Mouse (Mus musculus): ENCODE data around the gene Ccpg1os. TPM values are rescaled to one million over a fixed set of nuclear protein-coding genes. Genes with fewer than 3 reads are reported as not detected.

Ccpg1os gene
- total and polyA plus RNA-seq, 3 experiments: 5.2 to 12.6 (median 7.3) TPM

DNA sequence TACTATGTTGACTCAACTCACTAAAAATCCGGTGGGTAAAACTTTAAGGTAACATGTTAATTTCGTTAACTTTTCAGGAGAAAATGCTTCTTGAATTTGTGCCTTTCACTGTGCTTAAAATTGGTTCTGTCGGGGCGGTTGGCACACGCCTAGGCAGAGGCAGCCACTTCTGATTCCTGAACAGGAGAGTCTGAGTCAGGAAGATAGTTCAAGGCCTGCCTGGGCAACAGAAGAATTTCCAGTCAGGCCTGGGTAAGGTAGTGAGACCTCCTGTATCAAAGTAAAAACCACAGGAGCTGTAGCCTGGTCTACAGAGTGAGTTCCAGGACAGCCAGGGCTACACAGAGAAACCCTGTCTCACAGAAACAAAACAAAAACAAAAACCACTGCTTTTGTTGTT, 7.4 kb upstream of the Ccpg1os start:
- in situ Hi-C loops (cut with MboI; ENCODE audit: low pct_ligation_motif_present, low pct_unique_long_range_greater_than_20kb, low sequenced_read_pairs) (no loop called here), dilution Hi-C loops (cut with MboI; ENCODE audit: extremely low pct_ligation_motif_present, extremely low pct_unique_long_range_greater_than_20kb, low sequenced_read_pairs) (no loop called here)
- no peak overlapping the region for H3K27ac ChIP-seq (ENCODE audit: insufficient read depth, low read depth)
- TF ChIP-seq SMC3 (IDR thresholded peaks at IDR 0.05; ENCODE audit: low read depth, low read length) (no peak), KAT2A (IDR thresholded peaks at IDR 0.05; ENCODE audit: insufficient replicate concordance, low read length) (no peak), E2F4 (IDR thresholded peaks at IDR 0.05; ENCODE audit: insufficient replicate concordance, low read depth, low read length) (no peak), ELF1 (IDR thresholded peaks at IDR 0.05; ENCODE audit: low read depth, low read length) (no peak), TCF12 (IDR thresholded peaks at IDR 0.05; ENCODE audit: low read depth, low read length) (no peak), JUND (conservative IDR thresholded peaks at IDR 0.05; ENCODE audit: low read depth, low read length) (no peak), MYC (IDR thresholded peaks at IDR 0.05; ENCODE audit: low read depth, low read length) (no peak), MAFK (IDR thresholded peaks at IDR 0.05; ENCODE audit: insufficient replicate concordance, low read length) (no peak), USF2 (conservative IDR thresholded peaks at IDR 0.05; ENCODE audit: low read depth, low read length) (no peak), ZNF384 (IDR thresholded peaks at IDR 0.05; ENCODE audit: low read depth, low read length) (no peak), BHLHE40 (IDR thresholded peaks at IDR 0.05; ENCODE audit: low read depth, low read length) (no peak), CTCF (conservative IDR thresholded peaks at IDR 0.05 in 1 of 2, IDR thresholded peaks at IDR 0.05 in 1 of 2; ENCODE audit: low read depth in 2 of 2, low read length in 2 of 2) (no peak), UBTF (IDR thresholded peaks at IDR 0.05; ENCODE audit: low read depth, low read length) (no peak), CHD1 (IDR thresholded peaks at IDR 0.05; ENCODE audit: low read depth, low read length) (no peak), NELFE (IDR thresholded peaks at IDR 0.05; ENCODE audit: low read depth, low read length) (no peak)
- H3K4me2 ChIP-seq (ENCODE audit: insufficient read depth, low read depth, poor library complexity, severe bottlenecking): no peak overlapping the region
- H3K9me3 ChIP-seq (replicated peaks; ENCODE audit: low read length): no peaks in the 10 kb centered on the region
- H3K4me3 ChIP-seq (replicated peaks in 1 of 3; ENCODE audit: low read depth in 2 of 3, low read length in 2 of 3, poor library complexity in 1 of 3): no peak overlapping the region
- no peaks in the 10 kb centered on the region; the same call in 1 of the 2 replicates for H3K79me2 ChIP-seq (replicated peaks; ENCODE audit: control insufficient read depth, extremely low read depth, insufficient read depth, poor library complexity, severe bottlenecking)
- peaks cover under 1 to 2% of the 10 kb centered on the region in 2 experiments; a peak in 2 of 4 replicates for H3K4me1 ChIP-seq (ENCODE audit: control insufficient read depth in 1 of 2, insufficient read depth in 2 of 2)
- H3K9ac ChIP-seq (ENCODE audit: insufficient read depth, low read depth): no peak overlapping the region
- no peak for DNase-seq (ENCODE audit: extremely low read depth)
- no peaks in the 10 kb centered on the region for H3K27me3 ChIP-seq (replicated peaks)
- H3K36me3 ChIP-seq (replicated peaks in 1 of 2; ENCODE audit: control insufficient read depth in 1 of 2, insufficient read depth in 1 of 2, low read length in 1 of 2): no peaks in the 10 kb centered on the region

- in situ Hi-C loops (cut with MboI; ENCODE audit: low pct_ligation_motif_present, low pct_unique_long_range_greater_than_20kb, low sequenced_read_pairs): no loop called here
- Histone ChIP-seq H3K4me1 (ENCODE audit: control insufficient read depth in 1 of 2, insufficient read depth in 2 of 2) (peaks cover 3 to 12% of the 10 kb centered on the region in 2 experiments; a peak in 3 of 4 replicates), H3K9me3 (replicated peaks; ENCODE audit: low read length) (no peaks in the 10 kb centered on the region), H3K4me3 (replicated peaks in 1 of 3; ENCODE audit: low read depth in 2 of 3, low read length in 2 of 3, poor library complexity in 1 of 3) (no peak overlapping the region), H3K36me3 (replicated peaks in 1 of 2; ENCODE audit: control insufficient read depth in 1 of 2, insufficient read depth in 1 of 2, low read length in 1 of 2) (no peaks in the 10 kb centered on the region), H3K27me3 (replicated peaks) (peaks cover 2% of the 10 kb centered on the region), H3K79me2 (replicated peaks; ENCODE audit: control insufficient read depth, extremely low read depth, insufficient read depth, poor library complexity, severe bottlenecking) (no peaks in the 10 kb centered on the region; the same call in 1 of the 2 replicates), H3K27ac (ENCODE audit: insufficient read depth, low read depth) (no peak overlapping the region), H3K9ac (ENCODE audit: insufficient read depth, low read depth) (no peak overlapping the region), H3K4me2 (ENCODE audit: insufficient read depth, low read depth, poor library complexity, severe bottlenecking) (no peak overlapping the region)
- dilution Hi-C loops (cut with MboI; ENCODE audit: extremely low pct_ligation_motif_present, extremely low pct_unique_long_range_greater_than_20kb, low sequenced_read_pairs): no loop called here
- no peak for TF ChIP-seq SMC3 (IDR thresholded peaks at IDR 0.05; ENCODE audit: low read depth, low read length)
- no peak for TF ChIP-seq BHLHE40 (IDR thresholded peaks at IDR 0.05; ENCODE audit: low read depth, low read length)
- no peak for TF ChIP-seq RCOR1 (conservative IDR thresholded peaks at IDR 0.05; ENCODE audit: low read depth, low read length)
- no peak for TF ChIP-seq TBP (conservative IDR thresholded peaks at IDR 0.05; ENCODE audit: low read depth, low read length)
- no peak for TF ChIP-seq MXI1 (IDR thresholded peaks at IDR 0.05; ENCODE audit: low read depth, low read length)
- no peak for TF ChIP-seq GABPA (IDR thresholded peaks at IDR 0.05; ENCODE audit: insufficient replicate concordance, low read depth, low read length)
- TF ChIP-seq ETS1 (conservative IDR thresholded peaks at IDR 0.05; ENCODE audit: low read depth, low read length): no peak
- TF ChIP-seq MAZ (IDR thresholded peaks at IDR 0.05; ENCODE audit: low read depth, low read length): no peak
- no peak for TF ChIP-seq MAFK (IDR thresholded peaks at IDR 0.05; ENCODE audit: insufficient replicate concordance, low read length)
- TF ChIP-seq ZKSCAN1 (IDR thresholded peaks at IDR 0.05; ENCODE audit: borderline replicate concordance, low read depth, low read length): no peak
- no peak for TF ChIP-seq SIN3A (IDR thresholded peaks at IDR 0.05; ENCODE audit: low read length)
- TF ChIP-seq ZNF384 (IDR thresholded peaks at IDR 0.05; ENCODE audit: low read depth, low read length): no peak
- no peak for TF ChIP-seq USF1 (IDR thresholded peaks at IDR 0.05; ENCODE audit: low read depth, low read length)
- TF ChIP-seq CHD2 (IDR thresholded peaks at IDR 0.05; ENCODE audit: low read length): no peak
- no peak for TF ChIP-seq POLR2A (IDR thresholded peaks at IDR 0.05; ENCODE audit: low read depth, low read length)
- no peak for TF ChIP-seq MAX (IDR thresholded peaks at IDR 0.05; ENCODE audit: low read length)
- no peak for DNase-seq (ENCODE audit: extremely low read depth)
Observed at GRCm38 (mm10) chr9:72991420-72991819, 6.2 kb upstream of the Ccpg1os start.

All from CH12.LX (cell line).